Mouse (Mus musculus): ENCODE data around the gene Epha8.
A peak's percentile ranks its signal among the peaks of the same experiment; 100 is the strongest.

Gene Epha8

GRCm38 (mm10) chr4:136899154-136899553, 57.5 kb downstream of the Epha8 start:
- no peak for DNase-seq

GRCm38 (mm10) chr4:136898637-136899036, 58.0 kb downstream of the Epha8 start, which contains the start of gene C1qa:
TSS of gene C1qa (minus strand) at chr4:136898803.
- no peak for DNase-seq

GRCm38 (mm10) chr4:136898084-136898598, 58.5 kb downstream of the Epha8 start:
- no peak for DNase-seq

- DNase-seq = no peak
Measured at GRCm38 (mm10) chr4:136896461-136896860, 60.2 kb downstream of the Epha8 start.

GRCm38 (mm10) chr4:136895861-136896260, 60.8 kb downstream of the Epha8 start:
- no peak for DNase-seq

- DNase-seq = no peak
Measured at GRCm38 (mm10) chr4:136894821-136895220, 61.8 kb downstream of the Epha8 start.

GRCm38 (mm10) chr4:136893691-136894543, 62.7 kb downstream of the Epha8 start:
- peak; percentile 60 to 66 for DNase-seq

GRCm38 (mm10) chr4:136892811-136893210, 63.8 kb downstream of the Epha8 start, which contains the start of gene C1qc:
TSS of gene C1qc (minus strand) at chr4:136893065.
- no peak for DNase-seq

- no peak for DNase-seq
Measured at GRCm38 (mm10) chr4:136892371-136892770, 64.2 kb downstream of the Epha8 start.

- DNase-seq = no peak
Measured at GRCm38 (mm10) chr4:136891115-136891514, 65.5 kb downstream of the Epha8 start.

- no peak for DNase-seq
Measured at GRCm38 (mm10) chr4:136889981-136890380, 66.6 kb downstream of the Epha8 start.

GRCm38 (mm10) chr4:136887714-136888113, 68.9 kb downstream of the Epha8 start:
- no peak for DNase-seq

GRCm38 (mm10) chr4:136886101-136886500, 70.5 kb downstream of the Epha8 start, which contains the start of gene C1qb:
TSS of gene C1qb (minus strand) at chr4:136886187.
- DNase-seq = no peak
